Mouse (Mus musculus): ENCODE measurements around the gene Frmd4a. TPM values are rescaled to one million over a fixed set of nuclear protein-coding genes. Genes with fewer than 3 reads are reported as not detected.
A peak's percentile ranks its signal among the peaks of the same experiment; 100 is the strongest.

Gene Frmd4a
- total RNA-seq, 2 experiments from 2014 or later, result 12.8 to 17.1 TPM

DNA sequence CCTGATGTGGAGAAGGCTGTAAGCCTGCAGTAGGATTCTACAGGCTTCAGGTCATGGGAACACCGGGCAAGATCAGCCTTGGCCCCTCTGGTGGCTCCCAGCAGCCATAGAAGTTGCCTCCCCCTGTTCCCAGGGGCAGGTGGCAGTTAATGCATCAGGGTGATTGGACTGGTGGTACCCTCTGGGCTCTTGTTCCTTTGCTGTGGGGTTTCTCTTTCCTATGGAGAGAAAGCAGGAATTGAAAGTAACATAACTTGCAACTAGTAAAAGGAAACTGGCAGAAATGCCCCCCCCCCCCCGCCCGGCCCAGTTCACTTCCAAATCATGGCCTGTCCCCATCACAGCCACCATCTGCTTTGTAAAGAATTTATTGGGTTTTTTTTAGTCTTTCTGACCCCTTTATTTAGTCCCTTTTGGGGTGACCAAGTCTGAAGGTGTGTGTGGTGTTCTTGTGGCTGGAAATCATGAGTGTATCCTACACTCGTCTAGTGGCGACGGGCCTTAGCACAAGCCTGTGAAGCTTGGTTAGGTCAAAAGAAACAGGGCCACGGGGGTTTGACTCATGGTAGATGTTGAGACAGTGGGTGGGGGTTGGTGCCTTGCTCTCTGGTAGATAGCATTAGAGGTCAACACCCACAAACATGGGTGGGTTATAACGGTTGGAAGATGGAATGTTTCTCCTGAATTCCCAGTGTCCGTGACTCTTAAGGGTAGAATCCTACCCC is 549.6 kb downstream of the Frmd4a start:
- peak; percentile 63 for ATAC-seq (ENCODE audit: poor library complexity, severe bottlenecking)

DNA sequence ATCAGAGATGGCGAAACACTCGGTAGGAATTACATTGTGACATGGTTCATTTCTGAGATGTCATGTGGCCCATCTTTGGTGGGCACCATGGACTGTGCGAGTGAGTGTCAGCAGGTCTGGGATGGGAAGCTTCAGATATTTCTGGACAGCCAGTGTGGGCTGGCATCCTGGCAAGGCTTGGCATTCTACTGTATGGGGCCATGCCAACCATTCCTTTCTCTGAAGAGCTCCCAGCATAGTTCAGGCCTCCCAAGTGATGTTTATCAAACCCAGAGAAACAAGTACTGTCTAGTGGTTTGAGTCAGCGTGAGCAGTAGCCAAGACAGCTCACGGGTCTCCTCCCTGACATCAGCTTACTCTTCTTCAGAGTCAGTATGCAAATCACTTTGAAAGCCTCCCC is 551.5 kb downstream of the Frmd4a start:
- ATAC-seq (ENCODE audit: poor library complexity, severe bottlenecking), result no peak

DNA sequence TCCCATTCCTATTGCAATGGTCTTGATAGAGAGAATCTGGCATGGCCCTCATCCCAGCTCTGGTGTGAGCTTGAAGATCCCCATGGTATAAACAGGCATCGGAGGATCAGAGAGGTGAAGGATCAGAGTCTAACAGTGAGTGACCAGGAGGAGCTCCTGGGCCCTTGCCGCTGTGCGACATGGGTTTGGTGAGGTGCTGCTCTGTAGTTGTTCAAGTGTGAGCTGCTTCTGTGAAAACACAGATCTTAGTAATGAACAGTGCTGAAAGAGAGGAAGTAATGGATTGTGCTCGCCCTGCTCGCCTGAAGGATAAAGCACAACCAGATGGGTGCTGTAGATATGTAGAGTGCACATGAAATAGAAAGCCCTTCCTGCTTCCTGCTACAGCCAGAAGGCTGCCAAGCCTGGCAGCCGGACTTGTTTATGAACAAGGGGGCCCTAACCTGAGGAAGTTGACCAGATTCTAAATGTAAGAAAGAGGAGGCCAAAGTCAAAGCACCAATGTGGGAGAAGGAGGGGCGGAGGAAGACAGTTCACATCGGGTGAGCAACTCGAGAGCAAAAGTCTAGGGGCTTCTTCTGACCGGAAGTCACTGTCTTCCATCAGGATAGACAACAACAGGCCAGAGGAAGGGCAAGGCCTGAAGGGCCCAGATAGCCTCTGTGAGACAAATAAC is 552.8 kb downstream of the Frmd4a start:
- peak; percentile 39 for ATAC-seq (ENCODE audit: poor library complexity, severe bottlenecking)

DNA sequence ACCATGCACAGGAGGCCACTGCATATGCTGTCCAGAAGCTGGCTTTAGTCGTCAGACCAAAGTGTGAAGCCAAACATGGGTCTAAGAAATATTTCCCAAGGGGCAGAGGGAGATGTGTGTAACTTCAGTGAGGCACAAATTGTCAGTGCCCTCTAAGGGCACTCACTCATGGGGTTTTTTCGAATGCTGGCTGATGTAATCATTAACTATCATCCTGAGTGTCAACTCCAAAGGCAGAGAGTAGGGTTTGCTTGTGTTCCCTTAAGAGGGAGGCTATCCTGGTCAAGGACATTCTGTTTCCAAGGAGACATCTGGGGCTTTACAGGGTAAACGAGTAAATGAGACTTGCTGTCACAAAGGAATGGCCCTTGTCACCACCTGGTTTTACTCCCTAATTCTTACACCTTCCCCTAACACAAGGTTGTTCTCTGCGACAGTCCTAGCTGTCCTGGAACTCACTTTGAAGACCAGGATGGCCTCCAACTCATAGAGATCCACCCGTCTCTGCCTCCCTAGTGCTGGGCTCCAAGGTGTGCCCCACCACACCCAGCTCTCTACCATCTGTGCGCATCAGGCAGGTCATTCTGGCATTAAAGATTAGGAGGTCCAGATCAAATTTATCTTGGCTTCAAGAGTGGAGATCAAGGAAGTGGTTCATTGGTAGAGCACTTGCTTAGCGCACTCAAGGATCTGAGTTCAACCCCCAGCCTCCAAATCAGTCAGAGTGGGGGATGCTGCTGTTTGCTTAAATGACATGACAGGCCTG is 555.2 kb downstream of the Frmd4a start:
- no peak; the same call in 1 of the 2 replicates for ATAC-seq (ENCODE audit: poor library complexity, severe bottlenecking)

DNA sequence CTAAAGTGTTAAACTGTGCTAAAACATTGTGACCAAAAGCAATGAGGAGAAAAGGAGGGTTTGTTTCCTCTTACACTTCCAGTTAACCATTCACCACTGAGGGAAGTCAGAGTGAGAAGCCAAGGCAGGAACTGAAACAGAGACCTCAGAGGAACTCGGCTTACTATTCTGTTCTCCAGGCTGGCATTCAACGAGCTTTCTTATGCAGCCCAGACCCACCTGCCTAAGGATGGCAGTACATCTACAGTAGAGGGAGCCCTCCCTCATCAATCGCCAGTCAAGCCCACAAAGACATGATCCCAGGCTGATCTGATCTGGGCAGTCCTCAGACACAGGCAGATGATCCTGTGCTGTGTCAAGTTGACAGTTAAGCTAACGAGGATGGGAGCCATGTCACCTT is 555.9 kb downstream of the Frmd4a start:
- peak; percentile 86 for ATAC-seq (ENCODE audit: poor library complexity, severe bottlenecking)

DNA sequence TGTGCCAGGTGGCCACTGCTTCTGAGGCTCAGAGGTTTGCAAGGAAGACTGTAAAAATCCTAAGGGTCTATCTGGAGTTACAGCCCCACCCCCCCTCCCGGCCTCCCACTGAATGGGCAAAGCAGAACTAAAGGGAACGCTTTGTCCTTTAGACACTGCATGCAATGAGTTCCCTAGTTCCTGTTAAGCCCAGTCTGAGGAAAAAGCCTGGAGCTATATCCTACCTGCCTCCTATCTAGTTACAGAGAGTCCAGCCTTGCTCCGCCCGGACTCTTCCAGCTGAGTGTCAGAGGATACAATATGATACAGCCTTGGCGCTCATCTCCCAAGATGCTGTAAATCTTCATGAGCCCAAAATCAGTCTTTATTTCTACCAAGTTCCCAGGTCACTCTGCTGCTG is 556.7 kb downstream of the Frmd4a start:
- ATAC-seq (ENCODE audit: poor library complexity, severe bottlenecking), result no peak

DNA sequence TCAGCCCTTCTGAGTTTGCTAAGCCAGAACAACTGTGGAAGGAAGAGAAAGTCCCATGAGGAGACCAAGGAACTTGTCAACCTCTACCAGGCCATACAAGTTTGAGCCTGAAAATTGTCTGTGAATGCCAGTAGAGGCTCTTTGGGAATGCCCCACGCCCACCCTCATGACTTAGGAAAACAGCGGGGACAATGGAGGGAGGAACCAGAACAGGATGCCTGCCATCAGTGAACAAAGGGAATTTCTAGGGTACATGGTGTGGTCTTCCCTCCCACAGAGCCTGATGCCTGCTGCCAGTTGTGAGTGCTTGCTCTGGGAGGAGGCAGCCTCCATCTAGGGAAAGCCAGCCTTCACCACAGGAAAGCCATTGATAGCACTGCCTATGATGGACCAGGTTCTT is 557.6 kb downstream of the Frmd4a start:
- ATAC-seq (ENCODE audit: poor library complexity, severe bottlenecking), result no peak

DNA sequence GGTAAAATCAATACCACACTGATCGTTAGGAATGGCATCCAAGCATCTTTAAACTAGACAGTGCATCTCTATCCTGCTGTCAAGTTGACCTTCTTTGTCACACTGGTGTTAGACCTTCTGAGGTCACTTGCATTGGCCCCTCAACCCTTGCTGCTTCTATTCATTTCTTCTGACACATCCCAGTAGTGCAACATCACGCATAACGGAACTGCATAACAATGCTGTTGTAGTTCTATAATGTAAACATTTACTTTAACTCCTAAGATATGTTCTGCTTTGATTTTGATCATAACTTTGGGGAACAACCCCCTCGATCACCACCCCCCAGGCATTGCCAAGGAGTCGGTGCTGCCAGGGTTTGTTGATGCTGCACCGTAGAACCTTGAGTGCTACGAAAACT is 558.5 kb downstream of the Frmd4a start:
- ATAC-seq (ENCODE audit: poor library complexity, severe bottlenecking), result no peak

DNA sequence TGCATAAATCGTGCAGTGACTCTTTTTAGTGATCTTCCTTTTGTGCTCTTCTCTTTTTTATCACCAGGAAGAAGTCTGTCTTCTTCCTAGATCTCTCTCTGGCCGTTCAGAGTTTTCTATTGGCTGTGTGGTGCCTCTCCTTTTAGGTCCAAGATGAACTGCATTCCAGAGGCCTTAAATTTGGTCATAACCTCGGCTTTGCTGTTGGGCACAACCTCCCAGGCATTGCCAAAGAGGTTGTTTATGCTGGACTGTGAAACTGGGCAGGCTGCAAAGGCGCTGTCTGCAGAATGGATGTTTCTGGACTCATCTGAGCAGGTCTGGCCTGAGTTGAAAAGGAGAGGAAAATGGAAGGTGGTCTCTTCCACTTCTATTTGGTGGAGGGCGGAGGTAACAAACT is 560.8 kb downstream of the Frmd4a start:
- no peak for ATAC-seq (ENCODE audit: poor library complexity, severe bottlenecking)

DNA sequence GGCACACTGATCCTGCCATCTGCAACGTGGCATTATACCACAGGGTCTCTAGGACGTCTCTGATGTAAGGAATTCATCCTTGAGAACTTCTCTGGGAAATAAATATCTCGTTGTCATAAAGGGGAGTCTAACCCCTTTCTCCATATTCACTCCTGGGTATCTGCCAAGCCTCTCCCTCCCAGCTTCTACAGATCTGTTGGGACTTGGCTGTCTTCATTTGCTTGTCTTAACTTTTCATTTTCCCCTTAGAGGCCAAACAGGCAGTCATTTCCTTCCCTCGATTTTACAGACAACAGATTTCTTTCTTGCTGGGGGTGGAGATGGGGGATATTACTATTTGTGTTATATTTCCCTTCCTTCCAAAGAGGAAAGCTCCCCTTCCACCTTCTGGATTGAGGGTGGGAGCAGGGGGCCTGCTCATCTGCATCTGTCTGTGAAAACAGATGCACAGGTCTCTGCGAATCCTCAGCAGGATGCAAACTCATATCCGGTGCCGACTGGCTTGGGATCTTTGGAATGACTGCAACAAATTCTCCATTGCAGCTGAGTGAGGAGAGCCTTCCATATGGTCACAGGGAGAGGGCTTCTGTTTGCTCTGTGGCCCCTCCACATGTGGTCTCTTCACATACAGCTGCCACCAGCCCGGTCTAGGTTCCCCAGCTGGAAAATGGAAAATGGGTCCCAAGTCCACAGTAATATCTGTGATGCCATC is 562.0 kb downstream of the Frmd4a start:
- ATAC-seq (ENCODE audit: poor library complexity, severe bottlenecking), result no peak

DNA sequence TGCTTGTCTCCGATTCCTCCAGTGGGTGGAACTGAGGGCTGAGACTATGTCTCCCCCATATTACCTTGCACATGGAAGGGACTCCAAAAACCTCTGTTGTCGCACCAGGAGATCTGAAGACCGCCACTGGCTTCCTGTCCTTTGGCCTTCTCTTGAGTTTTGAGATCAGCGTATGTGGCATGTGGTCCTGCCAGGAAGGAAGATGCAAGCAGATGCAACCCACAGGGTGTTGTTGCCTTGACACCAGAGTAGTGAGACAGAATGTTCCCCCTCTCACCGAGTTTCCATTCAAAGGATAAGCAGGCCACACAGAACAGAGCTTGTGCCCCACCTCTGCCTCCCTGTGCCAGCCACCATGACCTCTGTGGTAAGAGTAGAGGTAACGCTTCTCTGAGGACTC is 563.1 kb downstream of the Frmd4a start:
- ATAC-seq (ENCODE audit: poor library complexity, severe bottlenecking), result peak; percentile 79

DNA sequence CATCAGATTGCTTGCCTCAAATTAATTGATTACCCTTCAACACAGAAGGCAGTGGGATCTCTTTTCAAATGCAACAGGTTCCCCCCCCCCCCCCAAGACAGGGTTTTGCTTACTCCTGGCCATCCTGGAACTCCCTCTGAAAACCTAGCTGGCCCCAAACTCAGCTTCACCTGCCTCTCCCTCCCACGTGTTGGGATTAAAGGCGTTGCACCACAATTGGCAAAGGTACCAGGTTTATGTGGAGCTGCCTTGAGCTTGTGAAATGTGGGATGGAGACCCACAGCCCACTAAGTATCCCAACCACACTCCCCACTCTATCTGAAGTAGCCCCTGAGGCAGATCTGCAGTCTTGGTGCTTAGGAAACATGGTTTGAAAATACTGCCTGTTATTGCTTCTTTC is 565.4 kb downstream of the Frmd4a start:
- ATAC-seq (ENCODE audit: poor library complexity, severe bottlenecking), result no peak

DNA sequence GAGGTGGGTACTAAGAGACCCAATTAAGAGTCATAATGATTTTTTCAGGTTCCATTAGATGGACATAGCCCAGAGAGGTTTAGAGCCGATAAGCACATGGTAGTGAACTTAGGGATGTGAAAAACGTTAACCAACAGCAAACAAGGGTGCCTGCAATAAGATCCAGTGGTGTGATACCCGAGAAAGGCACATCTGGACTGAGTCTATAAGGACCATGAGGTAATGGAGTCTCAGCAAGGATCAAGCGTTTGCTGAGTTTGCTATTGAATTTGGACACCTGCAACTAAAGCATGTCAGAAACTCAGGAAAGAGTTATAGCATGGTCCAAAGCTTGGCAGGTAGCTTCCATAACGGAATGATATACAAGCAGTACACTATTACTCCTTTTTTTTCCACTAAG is 566.7 kb downstream of the Frmd4a start:
- ATAC-seq (ENCODE audit: poor library complexity, severe bottlenecking), result no peak

DNA sequence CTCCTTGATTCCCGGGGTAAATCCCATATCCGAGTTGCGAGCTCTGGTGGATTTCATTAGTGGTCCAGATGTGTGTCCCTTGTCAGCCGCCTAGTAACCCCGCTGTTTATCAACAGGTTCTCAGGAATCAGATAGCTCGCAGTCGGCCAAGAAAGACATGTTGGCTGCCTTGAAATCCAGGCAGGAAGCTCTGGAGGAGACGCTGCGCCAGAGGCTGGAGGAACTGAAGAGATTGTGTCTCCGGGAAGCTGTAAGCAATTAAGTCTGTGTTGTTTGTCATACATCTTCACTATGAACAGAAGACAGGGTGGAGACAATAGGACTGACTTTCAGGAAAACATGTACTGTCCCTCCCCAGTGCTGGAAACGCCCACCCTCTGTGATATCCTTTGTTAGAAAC is 568.7 kb downstream of the Frmd4a start:
- ATAC-seq (ENCODE audit: poor library complexity, severe bottlenecking), result no peak

DNA sequence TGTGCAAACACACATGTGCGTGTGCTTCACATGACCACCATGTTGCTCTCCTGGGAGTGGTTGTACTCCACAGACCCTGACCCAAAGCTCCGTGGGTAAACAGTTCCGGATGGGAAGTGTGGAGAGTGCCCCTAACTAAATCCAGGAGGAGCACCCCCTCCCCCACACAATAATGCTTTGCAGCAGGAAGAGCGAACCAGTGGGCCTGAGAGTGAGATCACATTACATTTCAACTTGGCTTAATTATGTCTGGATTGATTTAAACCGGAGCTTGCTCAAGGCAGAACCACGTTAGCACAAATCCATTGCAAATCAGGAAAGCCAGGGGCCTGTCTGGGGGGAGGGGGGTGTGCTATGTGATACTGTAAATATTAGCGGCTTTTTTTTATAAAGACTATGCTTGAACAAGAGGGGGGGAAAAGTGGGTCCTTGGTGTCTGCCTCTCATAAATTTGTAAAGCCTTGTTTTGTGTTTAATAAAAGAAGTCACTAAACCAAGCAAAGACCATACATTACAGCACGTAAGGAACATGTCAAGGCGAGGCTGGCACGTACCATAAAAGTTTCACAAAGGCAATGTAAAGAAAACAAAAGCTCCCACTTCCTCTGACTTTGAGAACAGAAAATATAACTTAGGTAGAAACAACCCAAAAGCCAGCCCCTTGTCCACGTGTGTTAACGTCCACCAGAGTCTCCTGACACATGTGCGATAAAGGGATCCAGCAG is 570.3 kb downstream of the Frmd4a start:
- no peak for ATAC-seq (ENCODE audit: poor library complexity, severe bottlenecking)

DNA sequence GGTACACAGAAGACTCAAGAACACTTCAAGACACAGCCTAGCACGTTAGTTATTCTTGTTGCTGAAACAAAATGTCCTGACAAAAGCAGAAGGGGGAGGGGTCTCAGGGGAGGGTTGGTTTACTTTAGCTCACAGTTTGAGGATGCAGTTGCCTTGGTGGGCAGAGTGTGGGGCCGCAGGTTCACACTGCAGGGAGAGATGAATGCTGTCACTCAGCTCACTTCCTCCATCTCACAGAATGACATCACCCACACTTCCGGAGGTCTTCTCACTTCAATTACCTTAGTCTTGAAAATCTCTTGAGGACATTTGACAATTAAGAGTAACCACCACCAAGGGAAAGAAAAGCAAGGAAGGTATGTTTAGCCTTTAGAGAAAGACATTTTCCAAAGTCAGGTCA is 574.1 kb downstream of the Frmd4a start:
- no peak for ATAC-seq (ENCODE audit: poor library complexity, severe bottlenecking)

DNA sequence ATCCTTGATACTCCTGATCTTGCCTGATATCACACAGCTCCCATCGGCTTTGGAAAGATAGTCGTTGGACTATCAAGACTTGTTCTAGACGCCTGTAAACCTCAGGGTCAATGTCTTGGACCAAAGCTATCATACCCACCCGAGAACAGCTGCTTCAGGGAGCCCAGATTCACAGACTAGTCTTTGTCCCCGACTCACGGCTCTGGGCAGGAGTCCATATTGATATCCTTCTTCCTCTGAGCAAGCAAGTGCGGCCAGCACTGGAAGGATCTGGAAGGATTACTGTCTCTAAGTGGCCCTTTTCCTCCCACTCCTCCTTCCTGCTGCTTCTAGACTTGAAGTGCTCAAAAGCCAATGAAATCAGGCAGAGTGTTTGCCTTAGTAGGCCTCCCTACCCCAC is 575.1 kb downstream of the Frmd4a start:
- ATAC-seq (ENCODE audit: poor library complexity, severe bottlenecking), result no peak

DNA sequence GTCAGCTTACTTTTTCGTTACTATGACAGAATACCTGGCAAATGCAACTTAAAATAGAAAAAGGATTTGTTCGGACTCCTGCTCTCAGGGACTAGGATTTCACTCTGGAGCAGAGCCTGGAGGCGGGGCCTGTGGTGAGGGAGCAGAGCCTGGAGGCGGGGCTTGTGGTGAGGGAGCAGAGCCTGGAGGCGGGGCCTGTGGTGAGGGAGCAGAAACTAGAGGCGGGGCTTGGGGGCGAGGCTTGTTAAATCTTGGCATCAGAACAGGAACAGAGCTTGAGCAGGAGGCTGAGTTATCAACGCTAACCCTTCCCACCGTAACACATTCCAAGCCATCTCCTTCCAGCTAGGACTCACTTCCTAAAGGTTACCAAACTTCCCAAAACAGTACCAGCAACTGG is 575.9 kb downstream of the Frmd4a start:
- ATAC-seq (ENCODE audit: poor library complexity, severe bottlenecking), result peak; percentile 89

DNA sequence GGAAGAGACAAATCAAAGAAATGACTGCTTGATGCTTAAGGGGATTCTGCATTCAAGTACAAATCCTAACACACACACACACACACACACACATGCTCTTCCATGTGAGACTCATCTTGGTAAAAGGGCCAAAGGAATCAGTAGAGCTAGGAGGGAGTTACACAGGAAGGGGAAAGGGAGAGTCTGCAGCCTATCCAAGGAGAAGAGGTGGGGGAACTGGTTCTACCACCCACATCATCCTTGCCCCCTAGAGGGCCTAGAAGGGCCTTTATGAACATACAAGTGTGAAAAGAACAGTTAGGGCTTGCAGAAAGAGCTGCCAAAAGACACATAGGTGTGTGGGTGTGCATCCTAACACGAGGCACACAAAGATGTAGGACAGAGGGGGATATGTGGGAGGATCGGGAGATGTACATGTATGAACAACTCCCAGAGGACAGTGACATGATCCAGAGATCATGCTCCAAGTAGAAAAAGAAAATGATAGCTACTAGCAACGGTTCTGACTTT is 576.4 kb downstream of the Frmd4a start:
- ATAC-seq (ENCODE audit: poor library complexity, severe bottlenecking), result no peak

DNA sequence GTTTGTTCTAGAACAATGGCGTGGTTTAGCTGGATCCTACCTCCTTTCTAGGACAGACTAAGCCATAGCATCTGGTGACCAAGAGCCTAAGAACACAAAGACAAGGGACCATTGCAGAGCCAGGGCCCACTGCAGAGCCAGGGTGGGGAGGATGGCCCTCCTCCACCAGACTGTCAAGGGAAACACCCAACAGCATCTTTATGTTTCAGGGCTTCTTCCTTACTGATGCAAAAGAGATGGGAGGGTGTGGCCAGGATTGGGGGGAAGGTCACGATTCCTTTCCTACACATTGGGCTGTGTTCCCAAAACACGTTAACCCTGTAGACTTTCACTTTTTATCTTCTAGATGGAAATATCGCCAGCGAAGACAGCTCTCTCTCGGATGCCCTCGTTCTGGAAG is 579.5 kb downstream of the Frmd4a start:
- no peak for ATAC-seq (ENCODE audit: poor library complexity, severe bottlenecking)
